Mouse (Mus musculus) ES-Bruce4 (cell line): ENCODE data around the gene Smpdl3b.

Experiments used
- CTCF ChIP-seq: IDR thresholded peaks from one replicate; pipeline ENCODE4 v1.8.1; 2011; ENCODE audit warnings: low read depth, low read length
- EP300 ChIP-seq: IDR thresholded peaks from 2 replicates; pipeline ENCODE4 v1.6.1; 2011; ENCODE audit warnings: low read depth, low read length; ENCODE audit not compliant: insufficient read depth
- POLR2A ChIP-seq: IDR thresholded peaks from one replicate; pipeline ENCODE4 v1.8.1; 2011; ENCODE audit warnings: low read length; ENCODE audit not compliant: insufficient read depth

GRCm38 (mm10) chr4:132757633-132758351 lies 740 bp upstream of the Smpdl3b start:
- no peak for TF ChIP-seq CTCF
- no peak for TF ChIP-seq POLR2A
- no peak for TF ChIP-seq EP300
